In genomic region chr10:39165632-39166115, GRCm38 (mm10) we compare ENCODE assay signal across 9 mouse cellular contexts. TPM values are rescaled to one million over a fixed set of nuclear protein-coding genes. Genes with fewer than 3 reads are reported as not detected.
DNase-seq lines count a peak whose midpoint lies in the region; ATAC-seq lines count a peak whose summit lies in the region.
"Had no signal": no experiment of that assay in that cellular context is flagged by ENCODE, and none has a peak within 500 bp of the region (broad histone marks: within the 10 kb centered on the region; RNA-seq: fewer than 3 reads in every experiment).

No protein-coding gene starts in this region.

- peak overlapping the region; percentile 30 for H3K4me3 ChIP-seq in embryonic facial prominence, embryonic 13.5 days
- H3K4me3 ChIP-seq in heart, embryonic 16.5 days (ENCODE audit: low read length): peak overlapping the region; percentile 57
- H3K4me3 ChIP-seq in midbrain, embryonic 14.5 days (replicated peaks; ENCODE audit: low read depth, low read length): peak overlapping the region; percentile 36

- WGBS in embryonic facial prominence, embryonic 13.5 days: 20% methylated on average over 11 of the region's 11 CpGs
- WGBS in heart, embryonic 16.5 days: 10% methylated on average over 11 of the region's 11 CpGs
- 9% methylated on average over 11 of the region's 11 CpGs for WGBS in midbrain, embryonic 14.5 days

- ATAC-seq in embryonic facial prominence, embryonic 13.5 days (ENCODE audit: insufficient number of reproducible peaks, insufficient read depth, low FRiP score, low TSS enrichment, low read depth): no peak
- peak; percentile 58 for ATAC-seq in heart, embryonic 16.5 days (replicated peaks; ENCODE audit: extremely low read depth, insufficient read depth, low FRiP score)
- ATAC-seq in midbrain, embryonic 14.5 days (ENCODE audit: low FRiP score, low TSS enrichment): peak; percentile 32; the same call in 1 of the 2 replicates

- peak overlapping the region; percentile 58 for H3K27ac ChIP-seq in embryonic facial prominence, embryonic 13.5 days
- H3K27ac ChIP-seq in heart, embryonic 16.5 days (ENCODE audit: low read length): peak overlapping the region; percentile 80
- H3K27ac ChIP-seq in midbrain, embryonic 14.5 days (replicated peaks; ENCODE audit: low read depth, low read length): peak overlapping the region; percentile 85

- intact Hi-C loops in left cerebral cortex, postnatal 25 days (cut with DNase I): no loop called here

- no peaks in the 10 kb centered on the region for H3K36me3 ChIP-seq in embryonic facial prominence, embryonic 13.5 days
- H3K36me3 ChIP-seq in heart, embryonic 16.5 days (ENCODE audit: control insufficient read depth, insufficient read depth): no peaks in the 10 kb centered on the region
- H3K36me3 ChIP-seq in midbrain, embryonic 14.5 days (ENCODE audit: control insufficient read depth, insufficient read depth, low read length): no peaks in the 10 kb centered on the region
- H3K36me3 ChIP-seq: G1E had no signal

- 0 out of 2 replicates have a peak, but pooled peaks cover 5% of the 10 kb centered on the region for H3K9me3 ChIP-seq in embryonic facial prominence, embryonic 13.5 days
- no peaks in the 10 kb centered on the region for H3K9me3 ChIP-seq in heart, embryonic 16.5 days (replicated peaks; ENCODE audit: control insufficient read depth, low read length)
- H3K9me3 ChIP-seq in midbrain, embryonic 14.5 days (ENCODE audit: control insufficient read depth, low read length): no peaks in the 10 kb centered on the region
- H3K9me3 ChIP-seq: G1E had no signal

- H3K9ac ChIP-seq in embryonic facial prominence, embryonic 13.5 days: peak overlapping the region; percentile 63
- peak overlapping the region; percentile 72 for H3K9ac ChIP-seq in heart, embryonic 16.5 days (ENCODE audit: low read length)
- H3K9ac ChIP-seq in midbrain, embryonic 14.5 days (replicated peaks; ENCODE audit: low read length): peak overlapping the region; percentile 45; the same call in 1 of the 2 replicates

- H3K4me2 ChIP-seq in embryonic facial prominence, embryonic 13.5 days: peak overlapping the region; percentile 50
- H3K4me2 ChIP-seq in heart, embryonic 16.5 days (ENCODE audit: low read depth, low read length): peak overlapping the region; percentile 55
- peak overlapping the region; percentile 55 for H3K4me2 ChIP-seq in midbrain, embryonic 14.5 days (ENCODE audit: low read length)

- no peaks in the 10 kb centered on the region for H3K27me3 ChIP-seq in embryonic facial prominence, embryonic 13.5 days
- no peaks in the 10 kb centered on the region for H3K27me3 ChIP-seq in heart, embryonic 16.5 days (ENCODE audit: control insufficient read depth, insufficient read depth, low read length)
- no peaks in the 10 kb centered on the region for H3K27me3 ChIP-seq in midbrain, embryonic 14.5 days (ENCODE audit: control insufficient read depth, insufficient read depth, low read length)

- peak; percentile 51 for DNase-seq in kidney, postnatal 10 days
- no peak for DNase-seq in kidney, adult 11 months
- DNase-seq in left cerebral cortex, postnatal 25 days (ENCODE audit: low spot score in 2 of 2): peak; percentile 63 to 83
- peak; percentile 85 for DNase-seq in midbrain, embryonic 14.5 days
- no peak for DNase-seq in spleen, postnatal 36 days (ENCODE audit: low spot score in 2 of 2)
- DNase-seq in thymus, postnatal 25 days: no peak

- H3K4me1 ChIP-seq in embryonic facial prominence, embryonic 13.5 days: peaks cover 35% of the 10 kb centered on the region
- peaks cover 8% of the 10 kb centered on the region for H3K4me1 ChIP-seq in heart, embryonic 16.5 days (ENCODE audit: control insufficient read depth, insufficient read depth, low read length)
- H3K4me1 ChIP-seq in midbrain, embryonic 14.5 days (ENCODE audit: control insufficient read depth, insufficient read depth, low read length): peaks cover 25% of the 10 kb centered on the region

RNA-seq across cellular contexts. Expression of gene Ccn6, which starts 2.1 kb away (rescaled TPM):
- polyA plus RNA-seq in embryonic facial prominence, embryonic 13.5 days (2015; fragmentation: Nextera tagmentation; extraction: Ambion mirVana): 0.51 and 0.58 TPM in 2 replicates
- polyA plus RNA-seq in heart, embryonic 16.5 days (2015; fragmentation: Nextera tagmentation; extraction: Ambion mirVana): 0.15 and 0.26 TPM in 2 replicates
- under 1 TPM; 0.25 to 0.39 TPM for total RNA-seq in left cerebral cortex, postnatal 25 days (2021)
- polyA plus RNA-seq in midbrain, embryonic 14.5 days (2014; fragmentation: Nextera tagmentation; extraction: Ambion mirVana): 0.35 and 0.50 TPM in 2 replicates
- total RNA-seq: G1E had no signal
- polyA plus RNA-seq: G1E had no signal

RNA-seq across cellular contexts. Expression of gene Tube1, which starts 31.9 kb away (rescaled TPM):
- 19.3 and 19.6 TPM in 2 replicates for polyA plus RNA-seq in embryonic facial prominence, embryonic 13.5 days (2015; fragmentation: Nextera tagmentation; extraction: Ambion mirVana)
- 7.9 and 11.9 TPM in 2 replicates for polyA plus RNA-seq in heart, embryonic 16.5 days (2015; fragmentation: Nextera tagmentation; extraction: Ambion mirVana)
- 1 to 10 TPM; 1.3 to 1.9 TPM for total RNA-seq in left cerebral cortex, postnatal 25 days (2021)
- 9.4 and 11.7 TPM in 2 replicates for polyA plus RNA-seq in midbrain, embryonic 14.5 days (2014; fragmentation: Nextera tagmentation; extraction: Ambion mirVana)

RNA-seq across cellular contexts. Expression of gene Fam229b, which starts 32.0 kb away (rescaled TPM):
- polyA plus RNA-seq in embryonic facial prominence, embryonic 13.5 days (2015; fragmentation: Nextera tagmentation; extraction: Ambion mirVana): 15.1 and 18.7 TPM in 2 replicates
- 8.7 and 10.7 TPM in 2 replicates for polyA plus RNA-seq in heart, embryonic 16.5 days (2015; fragmentation: Nextera tagmentation; extraction: Ambion mirVana)
- total RNA-seq in left cerebral cortex, postnatal 25 days (2021): 10 to 100 TPM; 15.0 to 16.0 TPM
- 33.9 and 36.1 TPM in 2 replicates for polyA plus RNA-seq in midbrain, embryonic 14.5 days (2014; fragmentation: Nextera tagmentation; extraction: Ambion mirVana)

Comparison
In these comparisons a context has a peak if more than half of its experiments do, and no peak if none do; other contexts are left out.
1. DNase-seq: peak in kidney, postnatal 10 days (single experiment), left cerebral cortex, postnatal 25 days (2 of 2) and midbrain, embryonic 14.5 days (single experiment); none in kidney, adult 11 months (single experiment), spleen, postnatal 36 days (0 of 2) and thymus, postnatal 25 days (single experiment).
2. Peak in every context shown above with its lines, with median percentiles within 50 percentile points of each other: H3K27ac ChIP-seq, H3K4me2 ChIP-seq, H3K4me3 ChIP-seq and H3K9ac ChIP-seq.